In the genomic region with DNA sequence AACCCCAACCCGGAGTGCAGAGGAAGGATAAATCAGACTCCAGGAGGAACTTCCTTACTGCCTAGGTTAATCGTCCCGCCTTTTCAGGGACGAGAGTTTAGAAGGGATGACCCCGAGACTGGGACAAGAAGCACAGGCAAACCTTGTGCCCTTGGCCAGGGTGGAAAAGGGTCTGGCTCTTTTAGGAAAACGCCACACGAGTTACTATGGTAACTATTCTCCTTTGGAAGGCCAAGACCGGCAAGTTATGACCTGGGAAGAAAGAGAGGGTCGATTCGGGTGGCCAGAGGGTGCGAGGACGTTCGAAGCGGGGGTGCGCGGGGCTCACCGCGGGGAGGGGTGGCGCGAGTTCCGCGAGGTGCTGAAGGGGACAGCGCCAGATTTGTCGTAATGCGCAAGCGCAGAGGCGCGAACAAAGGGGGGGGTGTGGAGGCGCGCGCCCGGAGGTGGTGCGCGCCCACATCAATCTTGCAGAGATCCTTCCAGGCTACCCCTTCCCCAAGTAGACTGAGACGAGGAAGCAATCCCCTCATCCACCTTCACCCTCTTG, we compare ENCODE assay signal across 8 mouse cellular contexts. TPM values are rescaled to one million over a fixed set of nuclear protein-coding genes. Genes with fewer than 3 reads are reported as not detected.
DNase-seq lines count a peak whose midpoint lies in the region; ATAC-seq and TF ChIP-seq lines count a peak whose summit lies in the region.

A gene (minus strand): TSS at position 401 of the 550 bp plus-strand sequence.

- H3K27ac ChIP-seq in bone marrow macrophage, adult 2 months (ENCODE audit: insufficient read depth, low read depth, low read length) = peak within 1 kb of the TSS; percentile 86; the same call in 1 of the 2 replicates
- H3K27ac ChIP-seq in forebrain, embryonic 14.5 days (ENCODE audit: low read depth, low read length) = peak within 1 kb of the TSS; percentile 96
- peak within 1 kb of the TSS; percentile 82; the same call in 1 of the 2 replicates for H3K27ac ChIP-seq in intestine, postnatal 0 days (ENCODE audit: low read depth, low read length)

- no peaks in the 10 kb centered on the region; the same call in 1 of the 2 replicates for H3K27me3 ChIP-seq in forebrain, embryonic 14.5 days (replicated peaks; ENCODE audit: control insufficient read depth, insufficient read depth, low read length)
- peaks cover 41% of the 10 kb centered on the region for H3K27me3 ChIP-seq in intestine, postnatal 0 days (replicated peaks; ENCODE audit: control insufficient read depth, insufficient read depth, low read length)
- H3K27me3 ChIP-seq in myocyte (ENCODE audit: control insufficient read depth, insufficient read depth, insufficient read length) = peaks cover 28% of the 10 kb centered on the region

- under 1% methylated on average over 35 of the region's 35 CpGs for WGBS in forebrain, embryonic 14.5 days
- under 1% methylated on average over 35 of the region's 35 CpGs for WGBS in intestine, postnatal 0 days

- peak within 1 kb of the TSS; percentile 27 for H3ac ChIP-seq in myocyte (ENCODE audit: control insufficient read depth, insufficient read length)

- H3K4me2 ChIP-seq in forebrain, embryonic 14.5 days (ENCODE audit: low read length) = peak within 1 kb of the TSS; percentile 100
- H3K4me2 ChIP-seq in intestine, postnatal 0 days (replicated peaks; ENCODE audit: low read depth) = peak within 1 kb of the TSS; percentile 94
- H3K4me2 ChIP-seq in myocyte (ENCODE audit: low read depth) = peak within 1 kb of the TSS; percentile 69

- TF ChIP-seq POLR2A in bone marrow macrophage, adult 2 months (IDR thresholded peaks at IDR 0.05; ENCODE audit: borderline replicate concordance, low read depth, low read length) = no peak
- no peak for TF ChIP-seq POLR2A in myocyte (IDR thresholded peaks at IDR 0.05; ENCODE audit: insufficient read length, low read depth)

- peak within 1 kb of the TSS; percentile 77 for H3K9ac ChIP-seq in forebrain, embryonic 14.5 days (ENCODE audit: low read length)
- H3K9ac ChIP-seq in intestine, postnatal 0 days (ENCODE audit: low read depth, low read length) = peak within 1 kb of the TSS; percentile 62; the same call in 1 of the 2 replicates

- TF ChIP-seq CTCF in bone marrow macrophage, adult 2 months (IDR thresholded peaks at IDR 0.05; ENCODE audit: low read depth, low read length) = no peak
- no peak for TF ChIP-seq CTCF in intestine, postnatal 0 days (IDR thresholded peaks at IDR 0.05; ENCODE audit: low read depth)

- H3K9me3 ChIP-seq in forebrain, embryonic 14.5 days (replicated peaks; ENCODE audit: control insufficient read depth, low read length) = no peaks in the 10 kb centered on the region
- H3K9me3 ChIP-seq in intestine, postnatal 0 days (ENCODE audit: control insufficient read depth) = no peaks in the 10 kb centered on the region

- H3K4me3 ChIP-seq in bone marrow macrophage, adult 2 months (ENCODE audit: insufficient read depth, low read length) = peak within 1 kb of the TSS; percentile 89
- H3K4me3 ChIP-seq in forebrain, embryonic 14.5 days (ENCODE audit: low read depth, low read length) = peak within 1 kb of the TSS; percentile 68
- H3K4me3 ChIP-seq in intestine, postnatal 0 days (ENCODE audit: low read depth, low read length) = peak within 1 kb of the TSS; percentile 66
- H3K4me3 ChIP-seq in myocyte = peak within 1 kb of the TSS; percentile 77

- no peaks in the 10 kb centered on the region for H3K79me2 ChIP-seq in myocyte (ENCODE audit: control insufficient read depth, insufficient read depth)

- peak in 1 of 2 experiments; percentile 80 for DNase-seq in layer of hippocampus, adult 18-20 months (ENCODE audit: low spot score in 2 of 2)
- no peak for DNase-seq in layer of hippocampus, adult 9-10 months (ENCODE audit: low spot score)
- peak; percentile 84 for DNase-seq in forebrain, embryonic 14.5 days (ENCODE audit: low spot score)
- DNase-seq in liver = peak; percentile 66
- no peak for DNase-seq in ovary, postnatal 10 days (ENCODE audit: low spot score)

- H3K36me3 ChIP-seq in forebrain, embryonic 14.5 days (ENCODE audit: control insufficient read depth, insufficient read depth, low read length) = peaks cover 18% of the 10 kb centered on the region
- H3K36me3 ChIP-seq in intestine, postnatal 0 days (ENCODE audit: control insufficient read depth, insufficient read depth) = peaks cover 17% of the 10 kb centered on the region
- no peaks in the 10 kb centered on the region for H3K36me3 ChIP-seq in myocyte (ENCODE audit: control insufficient read depth, insufficient read depth)

- no peak for ATAC-seq in forebrain, embryonic 14.5 days
- no peak for ATAC-seq in intestine, postnatal 0 days

- peaks cover 18% of the 10 kb centered on the region for H3K4me1 ChIP-seq in bone marrow macrophage, adult 2 months (ENCODE audit: control insufficient read depth, insufficient read depth, low read length)
- peaks cover 41% of the 10 kb centered on the region for H3K4me1 ChIP-seq in forebrain, embryonic 14.5 days (ENCODE audit: control insufficient read depth, insufficient read depth, low read length)
- H3K4me1 ChIP-seq in intestine, postnatal 0 days (replicated peaks; ENCODE audit: control insufficient read depth, insufficient read depth, low read length) = peaks cover 18% of the 10 kb centered on the region; the same call in 1 of the 2 replicates

TF ChIP-seq in myocyte, 11 proteins besides CTCF, POLR2A, EP300 and RAD21:
- no peak for TF ChIP-seq TCF12 (IDR thresholded peaks at IDR 0.05; ENCODE audit: insufficient read depth, poor library complexity, severe bottlenecking)
- TF ChIP-seq REST (IDR thresholded peaks at IDR 0.05; ENCODE audit: insufficient read depth, insufficient read length) = peak; percentile 85
- TF ChIP-seq TCF3 (IDR thresholded peaks at IDR 0.05; ENCODE audit: insufficient read length, low read depth) = no peak
- no peak for TF ChIP-seq E2F4 (IDR thresholded peaks at IDR 0.05; ENCODE audit: insufficient read depth)
- no peak for TF ChIP-seq POLR2AphosphoS2 (IDR thresholded peaks at IDR 0.05; ENCODE audit: insufficient read length, low read depth)

RNA-seq across cellular contexts. Expression of the gene that starts here (rescaled TPM):
- total RNA-seq in layer of hippocampus, adult 18-20 months (2021) = 100 to 1,000 TPM; 799 to 877 TPM
- 0.71 TPM in 1 of 2 replicates, not detected in the other for polyA plus RNA-seq in bone marrow macrophage, adult 2 months (2012; ENCODE audit: insufficient read depth, insufficient read length, missing spikeins)
- polyA plus RNA-seq in forebrain, embryonic 14.5 days (2014; fragmentation: Nextera tagmentation; extraction: Ambion mirVana) = 68.7 and 83.0 TPM in 2 replicates
- 27.1 and 30.1 TPM in 2 replicates for polyA plus RNA-seq in intestine, postnatal 0 days (2015; fragmentation: Nextera tagmentation; extraction: Ambion mirVana)
- 11.7 TPM for polyA plus RNA-seq in myocyte (2012; fragmentation: generic; extraction: Trizol)

Comparison
In these comparisons a context has a peak if more than half of its experiments do, and no peak if none do; other contexts are left out.
1. DNase-seq: peak in forebrain, embryonic 14.5 days (single experiment) and liver (single experiment); none in layer of hippocampus, adult 9-10 months (single experiment) and ovary, postnatal 10 days (single experiment).
2. Peak in every context shown above with its lines, with median percentiles within 50 percentile points of each other: H3K27ac ChIP-seq, H3K4me3 ChIP-seq and H3K4me2 ChIP-seq.